Mouse (Mus musculus) stomach, embryonic 16.5 days (tissue): ENCODE measurements around the gene Hsd11b2. TPM values are rescaled to one million over a fixed set of nuclear protein-coding genes. Genes with fewer than 3 reads are reported as not detected.

ENCODE experiments used
- ATAC-seq: fragments of 200-750 bp; cut with Nextera tagmentation; 2 replicates; pipeline ENCODE4 v1.8.0; 2017; ENCODE audit warnings: moderate number of reproducible peaks, moderate TSS enrichment; ENCODE audit not compliant: insufficient read depth, low FRiP score
- H3K27ac ChIP-seq: fragments of 300-500 bp; sonication (generic); 2 replicates; pipeline ENCODE4 v1.5.1; 2014; ENCODE audit warnings: low read length
- H3K27me3 ChIP-seq: fragments of 300-500 bp; sonication (generic); 2 replicates; pipeline ENCODE4 v1.6.1; 2014; ENCODE audit warnings: low read length, control low read depth, mixed read lengths; ENCODE audit not compliant: control insufficient read depth, insufficient read depth
- H3K36me3 ChIP-seq: fragments of 300-500 bp; sonication (generic); 2 replicates; pipeline ENCODE4 v1.6.1; 2014; ENCODE audit warnings: low read length; ENCODE audit not compliant: control insufficient read depth, insufficient read depth
- H3K4me1 ChIP-seq: fragments of 300-500 bp; sonication (generic); 2 replicates; pipeline ENCODE4 v1.6.1; 2014; ENCODE audit warnings: low read length, control low read depth, mixed read lengths; ENCODE audit not compliant: control insufficient read depth, insufficient read depth
- H3K4me2 ChIP-seq: fragments of 300-500 bp; sonication (generic); 2 replicates; pipeline ENCODE4 v1.6.1; 2014; ENCODE audit warnings: low read depth, low read length, mixed read lengths
- H3K4me3 ChIP-seq: fragments of 300-500 bp; sonication (generic); replicated peaks from 2 replicates; pipeline ENCODE4 v1.5.1; 2014; ENCODE audit warnings: mild to moderate bottlenecking, low read length
- H3K9ac ChIP-seq: fragments of 300-500 bp; sonication (generic); 2 replicates; pipeline ENCODE4 v1.6.1; 2014; ENCODE audit warnings: low read length
- H3K9me3 ChIP-seq: fragments of 300-500 bp; sonication (generic); replicated peaks from 2 replicates; pipeline ENCODE4 v1.6.1; 2016; ENCODE audit warnings: low read length, control low read depth; ENCODE audit not compliant: control insufficient read depth
- WGBS: fragments of 180-500 bp; shearing (Covaris S2); extraction: QIAGEN DNeasy Blood & Tissue Kit; methylation state at CpG from one replicate; pipeline ENCODE4 v1.1.7; 2014; 5-methylcytosine and 5-hydroxymethylcytosine counted together
- polyA plus RNA-seq: library from polyadenylated mRNA; unstranded; fragments of >200 nt; fragmentation: Nextera tagmentation; extraction: Ambion mirVana; gene quantifications from 2 replicates; pipeline ENCODE4 v1.2.1, GENCODE M21; 2015

Gene Hsd11b2
- polyA plus RNA-seq, 1 experiment from 2014 or later, result 2.5 TPM

DNA sequence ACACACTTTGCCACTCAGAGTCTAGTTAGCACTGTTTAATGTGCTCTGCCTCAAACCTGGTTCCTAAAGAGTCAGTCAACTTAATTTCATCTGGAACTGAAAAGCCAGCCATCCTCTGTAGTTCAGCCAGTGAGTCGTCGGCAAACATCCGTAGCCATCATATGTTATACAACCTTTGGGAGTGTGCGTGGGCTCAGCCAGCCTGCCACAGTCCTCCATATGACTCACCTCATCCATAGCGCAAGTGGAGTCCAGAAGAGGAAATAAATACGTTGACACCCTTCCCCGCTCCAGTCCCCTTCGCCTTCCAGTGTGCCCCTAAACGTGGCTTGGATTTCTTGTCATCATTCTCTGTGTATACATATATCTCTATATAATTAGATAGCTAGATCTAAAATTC, 53.3 kb downstream of the Hsd11b2 start:
- H3K4me3 ChIP-seq, result no peak overlapping the region
- H3K36me3 ChIP-seq, result no peaks in the 10 kb centered on the region
- no peaks in the 10 kb centered on the region for H3K27me3 ChIP-seq
- no peaks in the 10 kb centered on the region for H3K9me3 ChIP-seq
- no peak overlapping the region for H3K27ac ChIP-seq
- peaks cover 4% of the 10 kb centered on the region; the same call in 1 of the 2 replicates for H3K4me1 ChIP-seq
- ATAC-seq, result no peak
- H3K9ac ChIP-seq, result no peak overlapping the region
- WGBS, result 81% methylated on average over 9 of the region's 9 CpGs
- H3K4me2 ChIP-seq, result no peak overlapping the region

- Histone ChIP-seq H3K9me3 (no peaks in the 10 kb centered on the region), H3K4me2 (no peak overlapping the region), H3K4me1 (no peaks in the 10 kb centered on the region), H3K36me3 (no peaks in the 10 kb centered on the region), H3K27me3 (no peaks in the 10 kb centered on the region), H3K4me3 (no peak overlapping the region), H3K9ac (no peak overlapping the region), H3K27ac (no peak overlapping the region)
- ATAC-seq, result no peak
These were observed 54.9 kb downstream of the Hsd11b2 start for GRCm38 (mm10) chr8:105573427-105573826.

Other genes starting within 250 kb of the Hsd11b2 start
- not detected in 2 replicates for gene Hsf4, start 249.0 kb upstream of the Hsd11b2 start, polyA plus RNA-seq
- gene Nol3, start 242.6 kb upstream of the Hsd11b2 start, polyA plus RNA-seq, result 1.3 and 2.3 TPM in 2 replicates
- 8.0 and 9.2 TPM in 2 replicates for gene 4931428F04Rik, start 228.9 kb upstream of the Hsd11b2 start, polyA plus RNA-seq
- gene Exoc3l, start 222.7 kb upstream of the Hsd11b2 start, polyA plus RNA-seq, result 8.7 and 11.9 TPM in 2 replicates
- 72.0 and 74.0 TPM in 2 replicates for gene E2f4, start 221.1 kb upstream of the Hsd11b2 start, polyA plus RNA-seq
- gene Elmo3, start 213.2 kb upstream of the Hsd11b2 start, polyA plus RNA-seq, result 18.9 and 19.4 TPM in 2 replicates
- gene Lrrc29, start 192.5 kb upstream of the Hsd11b2 start, polyA plus RNA-seq, result 2.1 and 2.4 TPM in 2 replicates
- 124 and 131 TPM in 2 replicates for gene Tmem208, start 192.4 kb upstream of the Hsd11b2 start, polyA plus RNA-seq
- 2.2 and 2.5 TPM in 2 replicates for gene Fhod1, start 170.8 kb upstream of the Hsd11b2 start, polyA plus RNA-seq
- gene Slc9a5, start 169.9 kb upstream of the Hsd11b2 start, polyA plus RNA-seq, result 1.5 and 1.7 TPM in 2 replicates
- gene Plekhg4, start 145.5 kb upstream of the Hsd11b2 start, polyA plus RNA-seq, result 0.11 and 0.22 TPM in 2 replicates
- not detected in 2 replicates for gene Kctd19, start 105.3 kb upstream of the Hsd11b2 start, polyA plus RNA-seq
- gene Lrrc36, start 105.2 kb upstream of the Hsd11b2 start, polyA plus RNA-seq, result 0.17 and 0.47 TPM in 2 replicates
- 70.3 and 79.3 TPM in 2 replicates for gene Tppp3, start 47.2 kb upstream of the Hsd11b2 start, polyA plus RNA-seq
- 33.8 and 34.6 TPM in 2 replicates for gene Zdhhc1, start 21.9 kb upstream of the Hsd11b2 start, polyA plus RNA-seq
- gene Atp6v0d1, start 47.3 kb downstream of the Hsd11b2 start, polyA plus RNA-seq, result 83.5 and 90.6 TPM in 2 replicates
- gene Ripor1, start 86.5 kb downstream of the Hsd11b2 start, polyA plus RNA-seq, result 21.9 and 23.3 TPM in 2 replicates
- 76.0 and 76.1 TPM in 2 replicates for gene Ctcf, start 117.8 kb downstream of the Hsd11b2 start, polyA plus RNA-seq
- gene Agrp, start 118.6 kb downstream of the Hsd11b2 start, polyA plus RNA-seq, result 0.81 and 0.99 TPM in 2 replicates
- gene Carmil2, start 167.5 kb downstream of the Hsd11b2 start, polyA plus RNA-seq, result 0.55 and 0.74 TPM in 2 replicates
- 47.9 and 54.0 TPM in 2 replicates for gene Acd, start 182.3 kb downstream of the Hsd11b2 start, polyA plus RNA-seq
- gene Pard6a, start 182.4 kb downstream of the Hsd11b2 start, polyA plus RNA-seq, result 13.2 and 16.5 TPM in 2 replicates
- not detected in 2 replicates for gene 4933405L10Rik, start 188.9 kb downstream of the Hsd11b2 start, polyA plus RNA-seq
- 13.8 and 14.9 TPM in 2 replicates for gene Enkd1, start 189.5 kb downstream of the Hsd11b2 start, polyA plus RNA-seq
- 18.1 and 24.7 TPM in 2 replicates for gene Gfod2, start 239.9 kb downstream of the Hsd11b2 start, polyA plus RNA-seq